Mouse (Mus musculus) lung, postnatal 0 days (tissue): ENCODE measurements at regions not wholly inside any gene's neighbourhood (a gene's known extent, or its start where the extent isn't known, plus 50 kb on each side); places are given as distances from the start of the nearest gene placed in this dataset.

Experiments used
- CTCF ChIP-seq: IDR thresholded peaks from 2 replicates; pipeline ENCODE4 v1.5.1; 2016; ENCODE audit warnings: antibody characterized with exemption, mild to moderate bottlenecking
- EP300 ChIP-seq: IDR thresholded peaks from 2 replicates; pipeline ENCODE4 v1.6.1; 2016; ENCODE audit warnings: antibody characterized with exemption, mild to moderate bottlenecking, control low read depth

- TF ChIP-seq EP300 (no peak), CTCF (no peak)
These were observed 130.0 kb upstream of the Gm9972 start for GRCm38 (mm10) chr11:42905561-42905960.
